Mouse (Mus musculus): Measurements from ENCODE around the gene Nfic. TPM values are rescaled to one million over a fixed set of nuclear protein-coding genes. Genes with fewer than 3 reads are reported as not detected.

Nfic gene
- 16.5 TPM for polyA plus RNA-seq (2017; shearing (Covaris generic))

DNA sequence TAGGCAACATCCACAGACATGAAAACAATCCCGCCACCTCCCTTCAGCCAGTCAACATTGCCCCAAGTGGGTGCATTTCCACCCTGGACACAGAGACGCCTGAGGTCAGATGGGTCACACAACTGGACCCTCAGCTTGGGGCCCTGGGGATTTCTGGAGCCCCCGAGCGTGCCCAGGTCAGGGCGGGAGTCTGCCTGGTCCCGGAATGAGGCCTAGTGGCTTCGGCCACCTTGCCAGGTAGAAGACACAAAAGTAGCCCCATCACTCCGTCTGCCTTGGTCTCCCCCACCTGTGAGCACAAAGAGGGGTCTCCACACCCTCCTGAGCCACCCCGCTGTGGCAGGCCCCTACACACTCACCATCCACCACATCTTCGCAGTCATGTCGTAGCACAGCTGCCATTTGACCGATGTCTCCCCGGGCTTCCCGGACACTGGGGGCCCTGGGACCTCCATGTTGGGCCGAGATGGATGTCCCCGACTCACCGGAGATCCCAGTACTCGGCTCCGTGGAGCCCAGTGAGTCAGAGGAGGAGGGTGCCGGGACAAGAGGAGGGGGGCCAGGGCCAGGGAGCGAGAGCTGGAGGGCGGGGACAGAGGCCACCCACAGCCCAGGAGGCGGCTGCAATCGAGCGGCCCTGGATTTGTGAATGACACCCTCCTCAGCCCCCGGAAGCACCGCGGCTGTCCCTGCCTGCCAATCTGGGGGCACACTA, at the start of gene Nfic:
Gene Nfic (minus strand): TSS at position 455 of the 715 bp plus-strand sequence.

DNA sequence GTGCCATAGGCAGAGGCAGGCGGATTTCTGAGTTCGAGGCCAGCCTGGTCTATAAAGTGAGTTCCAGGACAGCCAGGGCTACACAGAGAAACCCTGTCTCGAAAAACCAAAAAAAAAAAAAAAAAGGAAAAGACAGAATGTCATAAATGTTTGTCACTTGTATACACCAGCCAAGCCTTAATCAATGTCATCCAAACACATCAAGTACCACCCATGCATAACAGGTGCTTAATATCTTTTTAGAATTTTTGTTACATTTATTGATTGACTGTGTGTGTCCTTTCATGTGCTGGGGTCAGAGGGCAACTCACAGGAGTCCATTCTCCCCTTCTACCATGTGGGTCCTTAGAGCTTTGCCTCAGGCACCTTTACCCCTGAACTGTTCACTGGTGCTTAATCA, 44.6 kb upstream of the Nfic start, which contains the start of gene S1pr4:
Gene S1pr4 (minus strand): TSS at position 101 of the 400 bp plus-strand sequence.

DNA sequence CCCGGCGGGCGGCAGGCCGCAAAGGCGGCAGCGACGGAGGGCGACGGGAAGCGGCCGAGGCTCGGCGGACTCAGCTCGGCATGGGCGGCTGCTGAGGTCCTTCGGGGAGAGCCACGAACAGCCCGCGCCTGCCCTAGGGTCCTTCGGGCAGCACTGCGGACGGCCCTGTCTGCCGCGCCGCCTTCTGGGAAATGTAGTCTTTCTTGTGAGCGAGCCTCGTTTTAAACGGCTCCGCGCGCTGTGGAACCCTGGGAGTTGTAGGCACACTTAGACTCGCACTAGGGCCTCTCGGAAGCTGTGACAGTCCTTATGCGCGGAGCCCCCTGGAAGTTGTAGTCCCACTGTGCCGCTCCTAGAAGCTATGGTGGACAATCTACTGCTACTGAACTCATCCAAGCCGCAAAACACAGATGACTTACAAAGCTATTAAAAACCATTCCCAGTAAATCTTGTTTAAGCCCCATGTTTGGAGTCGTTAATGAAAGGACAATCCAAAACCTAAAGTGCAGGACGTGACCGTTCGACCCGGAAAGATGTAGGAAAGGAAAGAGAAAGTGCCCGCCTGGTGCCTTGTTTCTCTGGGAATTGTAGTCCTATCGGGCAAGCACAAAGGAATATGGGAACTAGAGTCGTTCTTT, 40.9 kb upstream of the Nfic start, which contains the start of gene Ncln:
Gene Ncln (minus strand): TSS at position 129 of the 638 bp plus-strand sequence.

DNA sequence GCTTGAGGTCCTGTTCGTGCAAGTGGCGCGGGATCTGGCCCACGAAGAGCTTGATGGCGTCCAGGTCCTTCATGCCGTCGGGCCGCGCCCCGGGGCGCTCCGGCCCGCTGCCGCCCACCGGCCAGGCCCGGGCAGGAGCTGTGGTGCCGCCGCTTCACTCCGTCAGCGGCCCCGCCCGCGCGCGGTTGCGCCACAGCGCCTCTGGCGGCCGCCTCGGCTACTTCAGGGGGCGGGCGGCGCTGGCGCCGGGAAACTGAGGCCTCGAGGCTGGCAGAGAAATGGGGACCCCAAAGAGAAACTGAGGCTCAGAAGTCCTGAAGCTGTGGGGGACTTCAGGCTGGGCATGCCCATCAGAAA, 27.1 kb upstream of the Nfic start, which contains the start of gene Celf5:
Gene Celf5 (minus strand): TSS at position 177 of the 357 bp plus-strand sequence.

DNA sequence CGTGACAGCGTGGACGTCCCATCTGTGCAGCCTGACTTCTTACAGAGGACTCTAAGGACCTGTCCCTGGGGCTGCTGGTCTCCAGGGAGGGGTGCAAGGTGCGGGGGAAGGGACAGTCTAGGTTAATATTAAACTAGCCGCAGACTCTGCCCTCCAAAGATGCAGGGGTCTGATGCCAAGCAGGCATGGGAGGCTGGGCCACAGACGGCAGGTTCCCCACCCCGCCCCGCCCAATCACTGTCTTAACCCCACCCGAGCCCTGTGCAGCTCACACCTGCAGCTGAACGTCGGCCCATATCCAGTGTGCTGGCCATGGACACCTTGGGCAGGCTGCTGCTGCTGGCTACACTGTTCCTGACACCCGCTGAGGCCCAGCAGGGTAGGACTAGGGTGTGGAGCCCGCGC, 62.7 kb downstream of the Nfic start, which contains the start of gene Smim24:
Gene Smim24 (plus strand): TSS at position 271 of the 405 bp plus-strand sequence.

DNA sequence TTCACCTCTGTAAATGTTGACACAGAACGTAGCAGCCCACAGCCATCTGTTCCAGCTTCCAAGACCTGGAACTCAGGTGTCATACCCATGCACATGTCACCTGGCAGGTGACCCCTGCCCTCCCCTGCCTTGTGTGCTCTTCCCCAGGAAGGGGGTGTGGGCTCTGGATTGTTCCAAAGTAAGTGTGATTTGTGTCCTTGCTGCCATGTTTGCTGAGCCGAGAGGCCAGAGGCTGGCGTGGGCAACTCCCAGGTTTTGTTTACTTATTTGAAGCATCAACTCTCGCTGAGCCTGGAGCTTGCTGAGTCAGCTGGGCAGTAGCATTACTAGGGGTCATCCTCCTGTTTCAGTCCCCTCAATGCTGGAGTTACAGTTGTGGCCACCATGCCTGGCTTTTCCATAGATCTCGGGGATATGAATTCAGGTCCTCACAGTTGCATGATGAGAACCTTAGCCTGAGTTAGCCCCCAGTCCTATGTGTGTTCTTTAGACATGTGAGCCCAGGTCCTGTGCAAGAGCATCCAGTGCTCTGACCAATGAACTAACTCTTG, 66.9 kb downstream of the Nfic start, which contains the start of gene Gm48552:
Gene Gm48552 (plus strand): TSS at position 501 of the 551 bp plus-strand sequence.

DNA sequence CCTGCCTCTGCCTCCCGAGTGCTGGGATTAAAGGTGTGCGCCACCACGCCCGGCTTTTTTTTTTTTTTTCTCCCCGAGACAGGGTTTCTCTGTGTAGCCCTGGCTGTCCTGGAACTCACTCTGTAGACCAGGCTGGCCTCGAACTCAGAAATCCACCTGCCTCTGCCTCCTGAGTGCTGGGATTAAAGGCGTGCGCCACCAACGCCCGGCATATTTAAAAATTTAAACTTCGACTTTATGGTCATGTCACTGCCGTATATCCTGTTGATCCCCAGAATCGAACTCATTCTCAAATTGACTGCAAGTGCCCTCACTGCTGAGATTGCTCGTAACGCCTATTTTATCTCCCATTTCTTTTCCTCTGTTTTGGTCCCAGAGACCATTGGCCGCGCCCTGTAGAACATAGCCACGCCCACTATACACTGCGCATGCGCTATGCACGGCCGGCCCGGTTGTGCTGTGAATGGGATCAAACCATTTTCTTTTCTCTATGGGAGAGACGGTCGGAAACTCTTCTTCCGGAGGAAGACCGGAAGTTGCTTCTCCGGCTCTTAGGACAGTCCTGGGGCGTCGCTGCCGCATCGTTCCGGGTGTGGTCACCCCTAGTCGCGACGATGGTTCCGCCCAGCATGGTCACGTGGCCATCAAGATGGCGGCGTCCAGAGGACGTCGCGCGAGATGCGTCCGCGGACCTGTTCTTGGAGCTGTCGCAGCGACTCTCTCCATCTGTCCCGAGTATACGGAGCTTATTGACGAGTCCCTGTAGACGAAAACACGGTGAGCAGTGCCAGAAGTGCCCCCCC, 71.4 kb downstream of the Nfic start, which contains the start of the genes Dohh and Gm48551:
Gene Dohh (plus strand): TSS at position 627 of the 803 bp plus-strand sequence.
Gene Gm48551 (plus strand): TSS at position 665 of the 803 bp plus-strand sequence.

DNA sequence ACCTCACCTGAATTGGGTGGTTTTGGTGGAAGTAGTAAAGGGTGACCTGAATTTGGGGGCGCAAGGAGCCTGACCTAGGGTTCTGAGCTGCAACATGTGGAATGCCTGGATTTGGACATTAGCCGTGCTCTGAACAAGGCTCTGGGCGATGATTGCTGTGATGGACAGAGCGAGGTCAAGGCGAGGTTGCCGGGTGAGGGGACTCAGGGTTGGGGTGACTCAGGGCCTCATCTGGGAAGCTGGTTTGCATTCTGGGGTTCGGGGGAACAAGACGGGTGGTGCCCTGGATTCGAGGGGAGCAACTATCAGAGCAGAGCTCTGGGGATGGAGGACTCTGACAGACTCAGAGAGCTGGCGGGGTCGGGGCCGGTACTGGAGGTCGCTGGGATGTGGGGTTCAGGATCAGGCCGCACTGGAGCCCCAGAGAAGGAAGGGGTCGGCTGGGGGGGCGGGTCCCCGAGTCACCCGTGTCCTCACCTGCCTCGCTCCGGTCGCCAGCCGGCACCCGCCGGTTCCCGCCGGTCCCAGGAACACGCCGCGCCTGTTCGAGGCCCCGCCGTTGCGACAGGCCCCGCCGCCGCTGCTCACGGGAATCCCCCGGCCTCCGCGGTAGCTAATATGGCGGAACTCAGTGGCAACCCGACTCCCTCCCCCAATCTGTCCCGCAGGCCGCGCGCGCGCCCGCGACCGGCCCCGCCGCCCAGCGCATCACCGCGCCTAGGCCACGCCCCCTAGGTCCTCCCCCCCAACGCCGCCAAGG, 77.5 kb downstream of the Nfic start, which contains the start of gene Fzr1:
Gene Fzr1 (minus strand): TSS at position 724 of the 760 bp plus-strand sequence.

DNA sequence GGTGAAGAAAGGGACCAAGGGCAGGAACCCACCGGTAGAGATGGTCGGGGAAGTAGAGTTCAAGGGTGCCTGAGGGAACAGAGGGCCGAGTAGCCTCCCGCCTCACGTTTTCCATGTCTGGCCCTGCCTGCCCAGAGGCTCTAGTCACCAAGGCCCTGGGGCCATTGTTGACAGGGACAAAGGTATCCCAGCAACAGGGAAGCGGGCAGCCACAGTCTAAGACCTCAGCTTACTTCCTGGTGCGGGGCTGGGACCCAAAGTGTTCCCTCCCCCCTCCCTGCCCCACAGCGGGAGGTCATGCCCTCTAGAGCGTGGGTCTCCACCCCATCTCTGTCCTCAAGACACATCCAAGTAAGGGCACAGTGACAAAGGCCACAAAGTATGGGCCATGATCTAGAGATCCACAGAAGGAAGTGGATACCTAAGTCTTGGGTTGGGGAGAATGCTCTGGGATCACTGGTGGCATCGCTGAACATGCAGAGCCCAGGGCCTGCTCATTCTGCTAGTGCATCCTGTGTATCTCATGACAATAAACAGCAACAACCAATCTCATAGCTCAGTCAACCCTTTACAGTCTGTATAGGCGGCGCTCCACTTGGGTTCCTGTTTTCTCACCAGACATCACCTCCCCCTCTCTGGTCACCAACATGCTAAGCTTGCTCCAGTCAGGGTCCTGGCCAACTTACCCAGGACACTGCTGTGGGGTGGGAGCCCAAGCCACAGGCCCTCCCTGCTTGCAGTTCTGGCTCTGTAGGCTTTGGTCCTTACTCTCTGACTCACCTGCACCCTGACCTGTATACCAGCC, 89.6 kb downstream of the Nfic start, which contains the start of gene 4930404N11Rik:
Gene 4930404N11Rik (minus strand): TSS at position 145 of the 805 bp plus-strand sequence.

DNA sequence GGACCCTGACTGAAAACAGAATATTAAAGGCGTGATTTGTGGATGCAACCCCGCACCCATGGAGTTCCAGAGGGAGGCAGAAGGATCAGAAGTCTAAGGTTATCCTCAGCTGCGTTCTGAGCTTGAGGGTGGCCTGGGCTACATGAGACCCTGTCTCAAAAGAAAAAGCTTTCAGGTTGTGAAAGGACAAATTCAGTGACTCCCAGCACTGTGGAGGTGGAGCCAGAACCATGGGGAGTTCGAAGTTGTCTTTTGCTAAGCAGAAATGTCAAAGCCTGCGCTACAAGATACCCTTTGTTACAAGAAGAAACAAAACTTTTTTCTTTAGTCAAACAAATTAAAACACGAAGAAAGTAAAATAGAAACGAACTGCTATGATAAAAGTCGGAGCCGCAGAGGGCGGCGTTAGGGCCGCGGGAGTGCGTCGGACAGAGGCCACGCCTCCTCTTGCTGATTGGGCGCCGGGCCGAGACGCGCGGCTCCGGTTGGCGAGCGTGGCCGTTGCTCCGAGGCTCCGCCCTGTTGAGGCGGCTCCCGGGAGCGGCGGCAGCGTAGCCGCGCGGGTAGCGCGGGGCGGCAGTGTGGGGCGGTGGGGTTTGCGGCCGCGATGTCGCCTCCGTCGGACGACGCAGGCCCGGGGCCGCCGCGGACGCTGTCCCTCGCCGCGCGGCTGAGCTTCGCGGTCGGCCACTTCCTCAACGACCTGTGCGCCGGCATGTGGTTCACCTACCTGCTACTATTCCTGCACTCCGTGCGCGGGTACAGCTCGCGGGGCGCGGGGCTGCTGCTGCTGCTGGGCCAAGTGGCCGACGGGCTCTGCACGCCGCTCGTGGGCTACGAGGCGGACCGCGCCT, 98.2 kb downstream of the Nfic start, which contains the start of gene Mfsd12:
Gene Mfsd12 (plus strand): TSS at position 501 of the 854 bp plus-strand sequence.

DNA sequence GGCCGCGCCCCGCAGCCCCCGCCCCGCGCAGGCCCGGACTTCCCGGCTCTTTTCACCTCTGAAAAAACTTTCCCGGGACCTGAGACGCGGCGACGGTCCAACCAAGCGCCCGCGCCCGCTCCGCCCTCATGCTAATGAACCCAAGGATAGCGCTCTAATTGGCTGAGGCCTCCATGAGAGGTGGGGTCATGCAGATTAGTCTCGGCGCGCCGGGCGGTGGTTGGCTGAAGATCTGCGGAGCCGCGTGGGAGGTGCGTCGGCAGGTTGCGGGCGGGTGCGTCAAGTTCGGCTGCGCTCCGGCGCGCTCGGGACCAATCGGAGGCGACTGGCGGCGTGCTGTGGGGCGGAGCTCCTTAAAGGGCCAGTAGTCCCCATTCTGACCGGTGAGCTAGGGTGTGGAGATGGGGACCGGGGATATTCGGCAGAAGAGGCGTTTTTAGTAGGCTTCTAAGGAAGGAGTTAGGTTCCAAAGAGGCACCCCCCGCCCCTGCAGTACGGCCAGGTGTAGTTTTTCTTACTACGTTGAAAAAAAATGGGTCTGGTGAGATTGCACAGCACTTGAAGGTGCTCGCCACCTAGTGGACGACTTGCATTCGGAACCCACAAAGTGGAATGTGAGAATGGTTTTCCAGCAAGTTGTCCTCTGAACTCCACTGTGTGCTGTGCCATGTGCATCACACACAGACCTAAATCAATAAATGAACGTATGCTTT, 104.9 kb downstream of the Nfic start, which contains the start of gene Hmg20b:
Gene Hmg20b (minus strand): TSS at position 130 of the 713 bp plus-strand sequence.

Other genes with a start within 250 kb of the Nfic start
- 0.21 TPM for gene Atcay, start 224.8 kb downstream of the Nfic start, polyA plus RNA-seq (2017; shearing (Covaris generic))
- gene Zfr2, start 222.5 kb downstream of the Nfic start, polyA plus RNA-seq (2017; shearing (Covaris generic)): 4.1 TPM
- gene Matk, start 202.7 kb downstream of the Nfic start, polyA plus RNA-seq (2017; shearing (Covaris generic)): 35.8 TPM
- gene Mrpl54, start 188.7 kb downstream of the Nfic start, polyA plus RNA-seq (2017; shearing (Covaris generic)): 119 TPM
- gene Apba3, start 188.7 kb downstream of the Nfic start, polyA plus RNA-seq (2017; shearing (Covaris generic)): 42.8 TPM
- 11.2 TPM for gene Tjp3, start 164.1 kb downstream of the Nfic start, polyA plus RNA-seq (2017; shearing (Covaris generic))
- 105 TPM for gene Pip5k1c, start 162.7 kb downstream of the Nfic start, polyA plus RNA-seq (2017; shearing (Covaris generic))
- gene Cactin, start 134.5 kb downstream of the Nfic start, polyA plus RNA-seq (2017; shearing (Covaris generic)): 70.7 TPM
- 43.5 TPM for gene Tbxa2r, start 126.9 kb downstream of the Nfic start, polyA plus RNA-seq (2017; shearing (Covaris generic))
- not detected for gene Gipc3, start 112.4 kb downstream of the Nfic start, polyA plus RNA-seq (2017; shearing (Covaris generic))
- gene Hmg20b, start 105.2 kb downstream of the Nfic start, polyA plus RNA-seq (2017; shearing (Covaris generic)): 26.7 TPM
- gene Mfsd12, start 98.1 kb downstream of the Nfic start, polyA plus RNA-seq (2017; shearing (Covaris generic)): 4.4 TPM
- 0.62 TPM for gene 4930404N11Rik, start 89.8 kb downstream of the Nfic start, polyA plus RNA-seq (2017; shearing (Covaris generic))
- 40.3 TPM for gene Fzr1, start 77.1 kb downstream of the Nfic start, polyA plus RNA-seq (2017; shearing (Covaris generic))
- 50.0 TPM for gene Dohh, start 71.2 kb downstream of the Nfic start, polyA plus RNA-seq (2017; shearing (Covaris generic))
- gene Gm48551, start 71.2 kb downstream of the Nfic start, polyA plus RNA-seq (2017; shearing (Covaris generic)): 2.8 TPM
- gene Gm48552, start 66.6 kb downstream of the Nfic start, polyA plus RNA-seq (2017; shearing (Covaris generic)): 0.90 TPM
- 1.7 TPM for gene Smim24, start 62.6 kb downstream of the Nfic start, polyA plus RNA-seq (2017; shearing (Covaris generic))
- not detected for gene Celf5, start 27.1 kb upstream of the Nfic start, polyA plus RNA-seq (2017; shearing (Covaris generic))
- gene Ncln, start 40.8 kb upstream of the Nfic start, polyA plus RNA-seq (2017; shearing (Covaris generic)): 154 TPM
- 94.7 TPM for gene S1pr4, start 44.5 kb upstream of the Nfic start, polyA plus RNA-seq (2017; shearing (Covaris generic))
- gene Gna15, start 68.6 kb upstream of the Nfic start, polyA plus RNA-seq (2017; shearing (Covaris generic)): 3.3 TPM
- gene Gna11, start 89.6 kb upstream of the Nfic start, polyA plus RNA-seq (2017; shearing (Covaris generic)): 9.7 TPM
- 989 TPM for gene Aes, start 103.9 kb upstream of the Nfic start, polyA plus RNA-seq (2017; shearing (Covaris generic))
- gene Tle2, start 118.9 kb upstream of the Nfic start, polyA plus RNA-seq (2017; shearing (Covaris generic)): 0.93 TPM
- gene Tle6, start 145.4 kb upstream of the Nfic start, polyA plus RNA-seq (2017; shearing (Covaris generic)): 2.5 TPM
- 1.6 TPM for gene BC025920, start 150.6 kb upstream of the Nfic start, polyA plus RNA-seq (2017; shearing (Covaris generic))
- 10.4 TPM for gene Sirt6, start 172.2 kb upstream of the Nfic start, polyA plus RNA-seq (2017; shearing (Covaris generic))
- gene Ankrd24, start 172.9 kb upstream of the Nfic start, polyA plus RNA-seq (2017; shearing (Covaris generic)): 2.6 TPM
- 2.4 TPM for gene Gm10778, start 193.4 kb upstream of the Nfic start, polyA plus RNA-seq (2017; shearing (Covaris generic))
- 15.6 TPM for gene Zfp433, start 249.2 kb upstream of the Nfic start, polyA plus RNA-seq (2017; shearing (Covaris generic))